Mouse (Mus musculus) cerebellum, adult 9-11 months (tissue): ENCODE measurements at regions not wholly inside any gene's neighbourhood (a gene's known extent, or its start where the extent isn't known, plus 50 kb on each side); places are given as distances from the start of the nearest gene placed in this dataset.
A peak's percentile ranks its signal among the peaks of the same experiment; 100 is the strongest.
"Not testable (repeated sequence)": the region's sequence is repeated elsewhere in the genome, so short reads cannot be mapped to it uniquely, and the experiment has no call there.

ENCODE experiments used
- DNase-seq: peaks from one replicate; pipeline ENCODE4 v3.0.0; 2022

DNA sequence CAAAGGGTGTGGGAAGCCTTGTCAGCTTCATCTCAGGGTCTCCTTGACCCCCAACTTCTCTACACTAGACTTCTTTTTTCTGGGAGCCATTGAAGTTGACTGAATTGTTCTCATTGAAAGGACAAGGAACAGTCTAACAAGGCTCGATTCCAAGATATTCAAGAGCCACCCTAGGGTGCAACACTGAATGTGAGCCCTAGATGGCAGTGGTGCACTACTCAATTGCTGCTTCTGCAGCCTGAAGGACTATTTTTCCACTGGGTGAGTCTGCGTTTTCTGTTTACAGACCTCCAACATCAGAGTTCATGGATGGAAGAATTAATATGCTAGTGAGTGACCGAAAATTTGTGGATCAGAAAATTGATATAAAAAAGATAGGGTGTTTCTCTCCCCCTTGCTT lies 161.5 kb downstream of the Hpcal1 start:
- DNase-seq, result peak; percentile 6

DNA sequence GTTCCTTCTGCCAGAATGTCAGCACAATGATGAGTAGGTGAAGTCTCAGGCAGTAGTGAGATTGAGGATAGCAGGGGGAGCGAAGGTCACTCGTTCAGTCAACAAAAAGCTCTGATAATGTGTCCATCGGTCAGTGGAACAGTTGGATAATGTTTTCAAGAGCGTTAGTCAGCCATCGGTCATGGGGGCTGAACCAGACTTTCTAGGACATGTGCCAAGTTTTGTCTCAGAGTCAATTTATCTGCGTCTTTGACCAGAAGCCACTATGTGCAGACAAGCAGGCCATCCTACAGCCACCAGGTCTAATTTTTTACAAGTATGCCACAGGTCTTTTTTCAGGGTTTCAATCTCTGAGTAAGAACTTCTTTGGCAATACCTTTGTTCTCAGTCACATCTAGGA lies 181.8 kb downstream of the Hpcal1 start:
- DNase-seq, result not testable (repeated sequence)

DNA sequence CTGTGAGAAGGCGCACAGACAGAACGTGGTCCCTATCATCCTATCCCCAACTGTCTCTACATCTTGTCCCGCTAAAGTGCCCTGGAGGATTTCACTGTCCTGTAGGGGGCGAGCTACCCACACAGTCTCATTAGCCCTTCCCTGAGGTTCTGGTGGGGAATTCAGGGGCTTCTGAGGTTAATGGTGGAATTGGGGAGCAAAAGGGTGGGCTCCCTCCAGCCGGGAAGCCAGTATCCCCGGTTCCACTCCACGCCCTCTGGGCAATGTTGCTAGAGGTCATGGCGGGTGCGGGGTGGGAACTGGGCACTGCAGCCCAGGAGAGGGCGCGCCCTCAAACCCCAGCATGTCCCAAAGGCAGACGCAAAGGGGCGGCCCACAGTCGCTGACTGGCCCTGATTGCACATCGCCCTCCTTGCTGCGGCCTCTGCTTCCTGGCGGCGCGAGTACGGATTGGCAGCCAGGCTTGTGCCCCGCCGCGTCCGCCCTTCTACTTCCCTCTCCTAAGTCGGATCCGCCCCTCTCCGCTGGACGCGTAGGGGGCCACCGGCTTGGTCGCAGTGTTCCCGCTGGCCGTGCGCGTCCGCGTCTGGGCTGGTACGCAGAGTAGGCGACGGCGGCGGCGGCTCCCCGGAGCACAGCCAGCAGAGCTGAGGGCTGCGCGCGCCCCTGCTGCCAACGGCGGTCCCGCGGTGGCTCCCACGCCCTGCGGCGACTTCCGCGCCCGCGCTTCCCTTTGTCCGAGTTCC lies 190.9 kb downstream of the Hpcal1 start:
- DNase-seq, result peak; percentile 65

DNA sequence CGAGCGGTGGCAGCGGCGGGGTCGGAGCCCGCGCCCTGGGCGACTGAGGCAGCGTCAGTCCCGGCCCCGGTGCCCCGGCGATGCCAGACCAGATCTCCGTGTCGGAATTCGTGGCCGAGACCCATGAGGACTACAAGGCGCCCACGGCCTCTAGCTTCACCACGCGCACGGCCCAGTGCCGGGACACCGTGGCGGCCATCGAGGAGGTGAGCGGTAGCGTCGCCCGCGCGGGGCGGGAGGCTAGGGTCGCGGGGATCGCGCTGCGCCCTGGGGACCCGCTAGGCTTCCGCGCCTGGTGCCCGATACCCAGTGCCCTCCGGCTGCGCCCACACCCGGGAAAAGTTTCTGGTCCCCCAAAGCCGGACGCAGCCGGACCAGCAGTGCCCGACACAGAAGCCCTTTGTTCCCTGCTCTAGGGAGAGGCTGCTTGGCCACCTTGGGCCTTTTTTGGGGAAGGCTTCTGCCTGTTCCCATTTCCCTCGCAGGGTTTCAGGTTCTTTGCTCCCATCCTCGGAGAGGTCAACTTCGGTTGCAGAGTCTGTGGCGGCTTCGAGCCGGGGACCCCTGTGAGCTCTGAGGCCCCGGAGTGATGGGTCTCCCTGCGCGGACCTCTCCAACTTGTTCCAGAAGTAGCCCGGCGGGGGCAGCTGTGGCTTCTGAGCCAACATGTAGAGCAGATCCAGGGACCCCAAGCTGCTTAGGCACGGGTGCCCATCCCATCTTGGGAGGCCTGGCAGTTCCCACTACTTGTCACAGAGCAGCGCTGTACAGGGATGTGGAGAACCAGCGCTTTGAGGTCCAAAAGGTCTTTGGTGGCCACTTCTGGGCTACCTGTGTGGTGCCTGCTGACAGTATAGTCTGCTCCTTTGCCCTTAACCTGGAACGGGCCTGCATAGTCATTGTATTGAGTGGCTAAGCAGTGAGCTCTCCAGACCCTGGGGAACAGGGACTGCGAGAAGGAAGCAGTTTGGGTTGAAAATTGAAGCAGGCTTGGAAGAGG lies 191.8 kb downstream of the Hpcal1 start:
- DNase-seq, result peak; percentile 7

DNA sequence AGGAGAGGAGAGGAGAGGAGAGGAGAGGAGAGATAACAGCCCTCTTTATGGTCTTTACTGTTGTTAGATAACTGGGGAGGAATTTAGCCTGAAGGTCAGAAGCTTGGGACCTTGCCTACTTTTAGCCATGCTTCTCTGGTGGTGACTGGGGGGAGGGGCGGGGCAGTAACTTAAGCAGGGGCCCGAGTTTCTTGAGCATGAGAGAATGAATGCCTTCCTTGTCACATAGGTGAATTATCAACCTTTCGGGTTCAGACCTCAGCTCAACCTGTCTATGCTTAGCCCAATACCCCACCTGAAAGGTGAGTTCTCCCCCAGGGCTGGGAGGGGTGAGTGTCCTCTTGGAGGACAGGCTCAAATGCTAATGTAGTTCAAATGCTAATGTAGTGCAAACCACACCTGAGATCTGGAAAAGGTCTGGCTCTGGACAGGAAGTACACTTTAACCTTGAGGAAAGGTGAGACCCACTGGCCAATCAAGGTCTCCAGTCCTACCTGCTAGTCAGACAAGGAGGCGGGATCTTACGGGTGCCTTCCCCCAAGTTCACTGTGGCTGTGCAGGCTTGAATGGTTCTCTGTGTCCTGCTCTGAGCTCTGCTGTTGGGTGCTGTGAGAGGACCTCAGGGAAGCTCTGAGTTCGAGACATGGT lies 201.1 kb downstream of the Hpcal1 start:
- DNase-seq, result not testable (repeated sequence)

DNA sequence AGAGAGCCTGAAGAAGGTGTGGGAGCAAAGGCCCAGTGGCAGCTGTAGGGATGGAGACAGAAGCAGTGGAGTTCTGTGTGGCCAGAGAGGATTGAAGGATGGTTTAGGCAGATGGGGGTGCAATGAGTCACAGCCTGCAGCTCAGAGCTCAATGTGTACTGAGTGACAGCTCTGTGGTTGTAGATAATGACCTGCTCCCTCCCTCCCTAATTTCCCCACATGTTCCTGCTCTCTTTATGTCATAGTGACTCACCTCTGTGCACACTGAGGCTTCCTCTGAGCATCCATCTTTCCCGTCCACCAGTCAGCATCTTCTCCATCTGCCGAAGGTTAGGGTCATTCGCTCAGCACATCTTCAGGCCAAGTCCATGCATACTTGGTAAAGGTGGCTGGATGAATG lies 222.4 kb downstream of the Hpcal1 start:
- DNase-seq, result not testable (repeated sequence)
